Mouse (Mus musculus) layer of hippocampus, adult 8-10 months (tissue): Measurements from ENCODE around the gene Zbtb5. TPM values are rescaled to one million over a fixed set of nuclear protein-coding genes. Genes with fewer than 3 reads are reported as not detected.
"Not testable (repeated sequence)": the region's sequence is repeated elsewhere in the genome, so short reads cannot be mapped to it uniquely, and the experiment has no call there.

Experiments used
- DNase-seq, 2 experiments: peaks; one replicate each; pipeline ENCODE4 v3.0.0; 2022; ENCODE audit warnings: low spot score in 2 of 2
- total RNA-seq, 4 experiments: library from RNA; stranded (reverse); gene quantifications; 2 replicates each; pipeline ENCODE4 v1.2.4; 2022

Gene Zbtb5
- total RNA-seq, 4 experiments from 2014 or later = 9.4 to 10.6 (median 9.7) TPM

- DNase-seq = peak in 1 of 2 experiments; percentile 35
Observed at GRCm38 (mm10) chr4:45011581-45012104, 569 bp downstream of the Zbtb5 start.

GRCm38 (mm10) chr4:45010806-45011415 lies 1.3 kb downstream of the Zbtb5 start:
- no peak for DNase-seq

DNA sequence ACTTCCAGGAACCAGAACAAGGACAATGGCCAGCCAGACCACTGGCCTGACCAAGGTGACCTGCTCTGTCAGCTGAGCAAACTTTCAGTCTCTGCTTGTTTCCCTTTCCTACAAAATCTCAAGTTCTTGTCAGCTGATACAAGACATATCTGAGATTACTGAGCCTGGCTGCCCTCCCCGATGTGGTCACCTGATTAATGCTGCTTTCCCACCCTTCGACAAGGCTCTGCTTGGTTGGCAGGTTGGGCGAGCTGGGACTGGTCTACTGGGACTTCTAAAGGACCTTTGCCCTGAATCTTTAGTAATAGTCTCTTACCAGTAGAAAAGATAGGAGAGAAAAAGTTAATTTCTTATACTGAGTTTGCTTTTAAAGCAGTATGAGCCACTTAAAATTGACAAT lies 6.8 kb downstream of the Zbtb5 start:
- DNase-seq = no peak

- no peak for DNase-seq
Observed at GRCm38 (mm10) chr4:45000001-45000400, 12.2 kb downstream of the Zbtb5 start.

- DNase-seq = no peak
Observed at GRCm38 (mm10) chr4:44998071-44998470, 14.1 kb downstream of the Zbtb5 start.

GRCm38 (mm10) chr4:44994776-44995175 lies 17.4 kb downstream of the Zbtb5 start:
- DNase-seq = no peak

GRCm38 (mm10) chr4:44993847-44994246 lies 18.4 kb downstream of the Zbtb5 start:
- DNase-seq = no peak

DNA sequence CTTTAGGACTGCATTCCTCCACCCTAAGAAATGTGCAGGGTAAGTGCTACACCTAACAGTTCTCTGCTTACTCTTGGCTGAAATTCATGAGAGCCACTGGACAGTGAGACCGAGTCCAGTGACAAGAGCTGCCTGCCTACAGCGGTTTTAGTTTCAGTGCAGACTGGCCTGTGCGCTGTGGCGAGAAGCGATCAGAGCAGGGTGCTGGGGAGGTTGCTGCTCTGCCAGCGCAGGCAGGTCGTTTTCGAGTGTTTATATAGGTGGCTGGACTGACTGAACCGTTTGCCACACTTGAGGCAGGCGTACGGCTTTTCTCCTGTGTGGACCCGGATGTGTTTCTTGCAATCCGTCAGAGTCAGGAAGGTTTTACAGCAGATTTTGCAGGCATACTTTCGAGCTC lies 19.0 kb downstream of the Zbtb5 start:
- DNase-seq = not testable (repeated sequence)

DNA sequence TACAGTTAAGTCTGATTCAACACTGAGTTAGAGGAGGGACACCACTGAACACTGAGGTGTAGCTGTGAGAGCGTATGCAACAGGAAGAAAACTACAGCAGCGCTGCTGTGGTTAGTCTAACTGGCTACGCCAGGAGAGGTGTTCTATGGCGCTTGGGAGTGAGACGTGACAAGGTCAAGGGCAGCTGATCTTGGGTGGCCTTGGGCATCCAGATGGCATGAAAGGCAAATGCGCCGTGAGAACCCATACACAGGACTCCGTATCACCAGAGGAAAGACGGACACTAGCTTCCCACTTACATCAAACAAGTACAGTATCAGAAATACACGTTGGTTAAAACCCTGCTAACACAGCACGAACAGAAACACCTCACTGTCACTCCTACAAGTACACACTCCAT lies 19.9 kb downstream of the Zbtb5 start:
- not testable (repeated sequence) for DNase-seq

GRCm38 (mm10) chr4:44990560-44990959 lies 21.7 kb downstream of the Zbtb5 start:
- DNase-seq = no peak

DNA sequence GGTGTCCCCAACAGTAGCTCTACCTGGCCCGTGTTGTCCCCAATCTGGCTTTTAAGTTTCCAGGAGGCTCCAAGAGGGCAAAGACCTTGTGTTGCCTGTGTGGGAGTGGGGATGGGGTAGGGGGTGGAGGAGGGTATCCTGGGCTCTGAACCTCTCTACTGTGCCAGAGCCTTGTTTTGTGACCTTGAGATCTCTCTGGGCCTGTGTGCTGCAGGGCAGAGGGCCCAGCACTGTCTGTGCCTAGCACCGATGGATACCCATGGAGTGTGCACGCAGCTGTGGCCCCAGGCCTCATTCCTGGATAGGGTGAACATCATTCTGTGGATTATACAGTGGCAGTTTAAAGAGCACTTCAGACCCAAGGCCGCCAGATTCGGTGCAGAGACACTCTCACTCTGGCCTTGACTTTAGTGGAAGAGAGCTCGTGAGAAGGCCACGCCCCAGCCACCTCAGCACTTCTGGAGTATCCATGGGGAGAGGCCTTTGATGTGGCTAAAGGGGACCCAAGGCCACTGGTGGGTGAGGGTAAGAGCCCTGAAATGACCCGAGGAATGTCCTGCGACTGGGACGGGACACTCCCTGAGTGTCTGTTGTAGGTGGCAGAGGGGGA lies 29.0 kb downstream of the Zbtb5 start:
- no peak for DNase-seq

- DNase-seq = no peak
Observed at GRCm38 (mm10) chr4:44982440-44983130, 29.6 kb downstream of the Zbtb5 start.

- no peak for DNase-seq
Observed at GRCm38 (mm10) chr4:44981974-44982287, 30.3 kb downstream of the Zbtb5 start.

GRCm38 (mm10) chr4:44981280-44981973 lies 30.8 kb downstream of the Zbtb5 start, which contains the start of gene Grhpr:
Grhpr (plus strand) TSS chr4:44981395.
- peak; percentile 67 to 71 for DNase-seq

- DNase-seq = no peak
Observed at GRCm38 (mm10) chr4:44979794-44980338, 32.3 kb downstream of the Zbtb5 start.

GRCm38 (mm10) chr4:44978175-44978574 lies 34.0 kb downstream of the Zbtb5 start:
- no peak for DNase-seq

DNA sequence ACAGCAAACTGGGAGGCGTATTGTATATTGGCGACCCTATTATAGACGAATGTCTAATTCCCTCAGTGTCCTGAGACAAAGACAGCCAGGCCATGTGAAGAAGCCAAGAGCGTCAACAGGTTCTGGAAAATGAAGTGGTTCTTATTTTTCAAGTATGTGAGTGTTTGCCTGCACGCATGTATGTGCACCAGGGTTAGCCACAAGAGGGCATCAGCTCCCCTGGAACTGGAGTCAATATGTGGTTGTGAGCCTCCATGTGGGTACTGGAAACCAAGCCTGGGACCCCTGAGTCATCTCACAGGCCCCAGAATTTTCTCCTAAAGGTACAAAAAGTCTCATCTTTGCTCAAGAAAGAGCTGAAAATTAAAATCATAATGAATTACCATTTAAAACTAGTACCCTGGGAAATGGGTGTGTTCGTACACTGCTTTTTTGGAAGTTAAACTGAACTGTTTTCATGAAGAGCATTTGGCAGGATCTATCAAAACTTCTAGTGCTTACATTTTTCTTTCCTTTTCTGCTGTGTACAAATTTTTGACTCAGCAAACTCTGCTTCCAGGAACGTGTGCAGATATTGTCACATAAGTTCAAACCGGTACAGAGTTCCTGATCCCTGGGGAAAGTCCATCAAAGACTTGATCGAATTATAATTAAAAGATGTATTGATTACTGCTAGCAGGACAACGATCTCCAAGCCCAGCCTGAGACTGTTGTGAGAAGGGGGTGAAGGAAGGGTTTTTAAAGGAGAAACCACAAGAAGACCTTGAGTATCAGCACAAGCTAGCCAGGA lies 35.1 kb downstream of the Zbtb5 start:
- no peak for DNase-seq

DNA sequence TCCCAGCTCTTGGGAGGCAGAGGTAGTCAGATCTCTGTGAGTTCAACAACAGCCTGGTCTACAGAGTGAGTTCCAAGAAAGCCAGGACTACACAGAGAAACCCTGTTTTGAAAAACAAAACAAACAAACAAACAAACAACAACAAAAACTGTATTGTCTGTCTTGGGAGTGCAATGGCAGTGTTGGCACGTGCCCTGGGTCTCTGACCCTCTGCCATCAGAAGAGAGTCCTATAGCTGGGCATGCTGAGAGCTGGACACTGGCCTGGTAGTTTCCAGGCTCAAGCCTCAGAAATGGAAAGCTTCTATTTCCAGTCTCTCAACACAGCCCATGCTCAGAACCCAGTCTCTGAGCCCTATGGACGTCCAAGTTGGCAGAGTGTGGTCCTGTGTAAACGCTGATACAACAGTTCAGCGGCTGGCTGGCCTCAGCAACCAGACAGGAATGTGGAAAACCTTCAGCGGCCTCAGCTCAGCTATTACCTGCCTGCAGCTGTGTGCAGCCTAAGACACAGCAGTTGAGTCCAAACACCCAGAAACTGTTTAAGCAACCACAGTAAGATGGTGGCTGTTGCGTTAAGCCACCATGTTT lies 36.1 kb downstream of the Zbtb5 start:
- DNase-seq = no peak

GRCm38 (mm10) chr4:44974331-44974730 lies 37.9 kb downstream of the Zbtb5 start:
- no peak for DNase-seq

GRCm38 (mm10) chr4:44973871-44974270 lies 38.3 kb downstream of the Zbtb5 start:
- no peak for DNase-seq
